Mouse (Mus musculus) common myeloid progenitor, adult 5-6 weeks (primary cell): ENCODE measurements around the gene Sytl4. TPM values are rescaled to one million over a fixed set of nuclear protein-coding genes. Genes with fewer than 3 reads are reported as not detected.

ENCODE experiments used
- total RNA-seq: library from RNA; stranded (forward); fragments of 200-1000, 187-1606 nt; gene quantifications from 2 replicates; pipeline ENCODE4 v1.2.3, GENCODE M21; 2017

The Sytl4 gene
- total RNA-seq, 1 experiment from 2014 or later, result 5.8 TPM

Other genes with a start within 250 kb of the Sytl4 start
- gene Tnmd, start 130.8 kb downstream of the Sytl4 start, total RNA-seq, result not detected in 2 replicates
- 9.6 and 11.0 TPM in 2 replicates for gene Tspan6, start 83.4 kb downstream of the Sytl4 start, total RNA-seq
- not detected in 2 replicates for gene Srpx2, start 73.4 kb downstream of the Sytl4 start, total RNA-seq
- gene Cstf2, start 77.4 kb upstream of the Sytl4 start, total RNA-seq, result 72.9 and 102 TPM in 2 replicates
- gene Xkrx, start 180.3 kb upstream of the Sytl4 start, total RNA-seq, result not detected in 2 replicates
- not detected in 2 replicates for gene Arl13a, start 205.7 kb upstream of the Sytl4 start, total RNA-seq
- 0.15 and 0.27 TPM in 2 replicates for gene Nox1, start 240.1 kb upstream of the Sytl4 start, total RNA-seq